Mouse (Mus musculus) lung, adult 2 months (tissue): ENCODE measurements at regions not wholly inside any gene's neighbourhood (a gene's known extent, or its start where the extent isn't known, plus 50 kb on each side); places are given as distances from the start of the nearest gene placed in this dataset.

Source experiments
- CTCF ChIP-seq: fragments of 200-500 bp; IDR thresholded peaks from 2 replicates; pipeline ENCODE4 v1.5.1; 2011; ENCODE audit warnings: mild to moderate bottlenecking, low read length, control low read depth; ENCODE audit not compliant: insufficient read depth
- POLR2A ChIP-seq: fragments of 200-500 bp; IDR thresholded peaks from 2 replicates; pipeline ENCODE4 v1.6.1; 2011; ENCODE audit warnings: low read depth, mild to moderate bottlenecking, control low read depth, low read length, borderline replicate concordance; ENCODE audit errors: extremely low read depth

GRCm38 (mm10) chr16:24054293-24054692 lies 65.6 kb upstream of the Bcl6 start:
- TF ChIP-seq POLR2A (no peak), CTCF (no peak)
